Mouse (Mus musculus) heart, postnatal 4 days (tissue): ENCODE measurements around the gene Mrps26. TPM values are rescaled to one million over a fixed set of nuclear protein-coding genes. Genes with fewer than 3 reads are reported as not detected.
"Not testable (repeated sequence)": the region's sequence is repeated elsewhere in the genome, so short reads cannot be mapped to it uniquely, and the experiment has no call there.

Experiments
- DNase-seq: peaks from one replicate; pipeline ENCODE4 v3.0.0; 2021
- microRNA-seq, 2 experiments: library from miRNA; unstranded; fragments of <30 nt; microRNA quantifications; one replicate each; pipeline ENCODE4 v1.2.0; 2021 to 2022
- total RNA-seq, 2 experiments: library from RNA; stranded (reverse); gene quantifications; 2 replicates each; pipeline ENCODE4 v1.2.3; 2021

The Mrps26 gene
- total RNA-seq, 2 experiments from 2014 or later, result 78.0 to 86.6 TPM

DNA sequence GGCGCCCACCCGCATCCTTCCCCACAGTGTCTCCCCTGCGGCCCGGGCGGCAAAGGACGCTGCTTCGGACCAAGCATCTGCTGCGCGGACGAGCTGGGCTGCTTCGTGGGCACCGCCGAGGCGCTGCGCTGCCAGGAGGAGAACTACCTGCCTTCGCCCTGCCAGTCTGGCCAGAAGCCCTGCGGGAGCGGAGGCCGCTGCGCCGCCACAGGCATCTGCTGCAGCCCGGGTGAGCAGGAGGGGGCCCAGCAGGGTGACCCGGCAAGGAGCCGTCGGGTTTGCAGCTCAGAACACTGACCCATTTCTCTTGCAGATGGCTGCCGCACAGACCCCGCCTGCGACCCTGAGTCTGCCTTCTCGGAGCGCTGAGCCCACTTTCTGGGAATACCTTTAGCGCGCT lies 13.0 kb downstream of the Mrps26 start:
- not testable (repeated sequence) for DNase-seq

DNA sequence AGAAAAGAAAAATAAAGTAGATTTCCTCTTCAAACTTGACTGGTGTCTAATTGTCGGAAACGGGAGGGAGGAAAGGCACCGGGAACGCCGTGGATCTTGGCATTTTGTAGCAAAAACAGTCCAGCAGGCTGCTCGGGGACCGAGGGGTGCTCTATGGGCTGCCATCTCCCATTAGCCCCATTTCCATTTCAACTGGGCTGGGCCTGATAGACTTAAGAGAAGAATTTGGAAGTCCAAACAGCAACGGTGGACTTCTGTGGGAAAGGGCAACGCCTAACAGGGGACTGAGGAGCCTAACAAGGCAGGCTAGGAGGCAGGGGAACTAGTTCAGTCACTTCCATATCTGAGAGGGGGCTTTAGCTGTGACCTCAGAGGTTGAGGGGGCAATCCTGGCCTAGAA lies 13.5 kb downstream of the Mrps26 start:
- DNase-seq, result no peak

DNA sequence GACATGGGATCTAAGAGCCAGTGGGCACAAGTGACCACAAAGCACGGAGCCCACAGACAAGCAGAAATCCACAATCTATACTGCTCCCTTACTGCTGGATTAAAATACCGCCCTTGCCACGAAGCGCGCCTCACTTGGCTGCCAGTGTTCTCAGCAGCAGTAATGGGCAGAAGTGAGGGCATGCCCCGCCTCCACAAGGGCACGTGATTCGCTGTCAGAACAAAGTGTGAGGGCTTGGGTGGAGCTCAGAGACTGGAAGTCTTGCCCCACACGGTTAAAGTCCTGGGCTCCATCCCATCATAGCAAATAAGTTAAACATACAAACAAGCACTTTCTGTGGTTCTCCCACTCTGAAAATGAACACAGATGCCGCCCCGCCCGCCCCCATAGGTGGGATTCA lies 14.1 kb downstream of the Mrps26 start:
- DNase-seq, result no peak

DNA sequence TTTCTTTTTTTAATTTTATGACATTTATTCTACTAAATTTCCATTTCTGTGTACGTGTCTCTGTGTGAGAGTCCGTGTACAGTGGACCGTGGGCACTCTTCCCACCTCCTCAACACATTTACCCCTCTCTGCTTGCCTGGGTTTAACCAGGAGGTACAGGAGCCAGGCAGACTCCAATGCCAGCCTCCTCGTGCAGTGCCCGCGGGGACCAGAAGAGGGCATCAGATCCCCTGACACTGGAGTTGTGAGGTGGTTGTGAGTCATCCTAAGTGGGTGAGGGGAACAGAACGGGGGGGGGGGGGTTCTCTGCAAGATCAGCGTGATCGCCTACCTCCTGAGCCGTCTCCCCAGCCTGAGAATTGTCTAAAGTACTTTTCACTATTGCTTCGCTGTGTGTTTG lies 14.6 kb downstream of the Mrps26 start:
- peak; percentile 69 for DNase-seq

DNA sequence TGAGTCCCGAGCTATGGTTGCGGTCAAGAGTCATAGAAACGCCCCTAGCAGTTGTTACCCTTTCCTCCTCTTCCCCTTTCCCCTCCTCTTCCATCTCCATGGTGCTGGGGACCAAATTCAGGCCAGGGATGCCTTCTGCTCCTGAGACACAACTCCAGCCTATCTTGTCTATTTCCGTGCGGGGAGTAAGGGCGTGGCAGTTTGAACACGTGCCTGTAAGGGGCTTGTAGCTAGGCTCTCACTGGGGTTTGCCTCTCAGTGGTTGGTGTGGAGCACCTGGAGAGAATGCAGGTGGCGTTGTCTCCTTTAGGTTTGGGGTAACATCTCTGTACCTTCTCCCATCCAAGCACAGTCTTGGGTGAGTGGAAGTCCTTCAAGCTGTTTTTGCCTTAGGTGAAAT lies 16.2 kb downstream of the Mrps26 start:
- no peak for DNase-seq

DNA sequence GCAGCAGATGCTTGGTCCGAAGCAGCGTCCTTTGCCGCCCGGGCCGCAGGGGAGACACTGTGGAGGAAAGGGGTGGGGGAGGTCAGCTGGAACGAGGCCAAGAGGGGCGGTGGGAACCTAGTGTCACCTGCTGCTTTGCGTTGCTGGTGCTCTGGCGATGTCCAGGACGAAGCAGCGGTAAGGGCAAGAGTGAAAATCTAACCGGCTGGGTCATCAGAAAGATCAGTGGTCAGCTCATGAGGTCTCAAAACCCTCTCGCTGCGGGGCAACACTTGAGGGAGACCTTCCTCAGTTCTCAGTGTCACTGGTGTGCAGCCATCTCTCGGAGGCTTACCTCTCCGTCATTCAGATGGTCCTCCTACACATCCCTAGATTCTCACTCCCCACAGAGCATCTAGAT lies 17.7 kb downstream of the Mrps26 start:
- DNase-seq, result no peak

DNA sequence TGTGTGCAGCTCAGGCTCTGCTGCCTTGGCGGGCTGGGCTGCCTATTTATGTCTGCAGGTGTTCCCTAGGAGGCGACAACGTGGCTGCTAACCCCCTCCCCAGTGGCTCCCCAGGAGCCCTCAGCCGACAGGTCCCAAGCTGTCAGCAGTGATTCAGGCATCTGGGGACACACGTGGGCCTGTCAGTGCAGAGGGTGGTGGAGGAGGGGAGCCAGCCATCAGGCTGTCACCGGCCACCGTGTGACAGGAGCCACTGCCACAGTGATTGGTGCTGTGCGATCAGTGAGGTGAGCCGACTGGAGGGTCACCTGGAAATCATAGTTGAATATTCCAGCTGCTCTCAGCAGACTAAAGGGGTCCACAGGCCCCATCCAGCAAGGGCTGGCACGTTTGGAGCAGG lies 19.0 kb downstream of the Mrps26 start, which contains the start of gene Avp:
TSS of gene Avp (minus strand) at position 3 of the 400 bp plus-strand sequence.
- no peak for DNase-seq

DNA sequence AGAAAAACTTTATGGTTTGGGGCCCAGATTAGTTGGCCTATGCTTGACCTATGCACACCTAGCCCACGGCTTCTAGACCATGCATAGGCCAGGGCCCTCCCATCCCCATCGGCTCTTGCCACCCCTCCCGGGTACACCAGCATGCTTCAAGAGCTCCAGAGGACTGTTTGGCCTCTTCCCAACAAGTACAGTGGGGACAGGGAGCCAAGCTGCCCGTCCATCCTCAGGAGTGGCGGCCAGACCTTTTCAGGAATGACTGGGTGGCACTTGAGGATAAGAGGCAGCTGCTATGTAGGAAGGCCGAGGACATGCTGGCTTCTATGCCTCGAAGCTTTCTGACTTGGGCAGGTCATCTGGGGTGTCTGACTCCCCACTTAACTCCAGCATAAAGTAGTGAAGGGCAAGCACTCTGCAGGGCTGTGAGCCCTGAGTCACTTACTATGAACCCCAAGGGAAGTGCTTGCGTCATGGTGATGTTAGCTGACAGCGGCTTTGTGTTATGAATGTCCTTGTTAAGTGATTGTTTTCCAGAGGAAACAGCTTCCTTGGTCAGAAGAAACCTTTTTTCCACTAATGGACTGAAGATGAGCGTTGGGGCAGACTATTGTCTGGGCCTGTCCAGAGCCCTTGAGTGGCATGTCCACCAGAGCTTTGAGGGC lies 20.5 kb downstream of the Mrps26 start:
- no peak for DNase-seq

DNA sequence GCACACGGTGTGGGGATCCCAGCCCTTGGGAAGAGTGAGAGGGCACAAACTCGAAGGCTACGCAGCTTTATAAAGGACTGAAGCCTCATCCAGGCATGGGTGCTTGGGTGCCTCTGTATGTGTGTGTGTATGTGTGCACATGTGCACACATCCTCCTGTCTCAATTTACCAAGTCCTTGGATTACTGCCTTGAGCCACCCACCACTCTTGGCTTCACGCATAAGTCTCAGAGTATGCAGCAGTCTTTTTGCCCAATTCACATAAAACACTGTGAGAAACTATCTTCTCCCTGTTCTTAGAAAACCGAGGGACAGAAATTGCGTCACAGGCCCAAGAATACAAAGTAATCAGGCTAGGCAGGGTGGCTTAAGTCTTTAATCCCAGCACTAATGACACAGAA lies 22.5 kb downstream of the Mrps26 start:
- DNase-seq, result no peak

DNA sequence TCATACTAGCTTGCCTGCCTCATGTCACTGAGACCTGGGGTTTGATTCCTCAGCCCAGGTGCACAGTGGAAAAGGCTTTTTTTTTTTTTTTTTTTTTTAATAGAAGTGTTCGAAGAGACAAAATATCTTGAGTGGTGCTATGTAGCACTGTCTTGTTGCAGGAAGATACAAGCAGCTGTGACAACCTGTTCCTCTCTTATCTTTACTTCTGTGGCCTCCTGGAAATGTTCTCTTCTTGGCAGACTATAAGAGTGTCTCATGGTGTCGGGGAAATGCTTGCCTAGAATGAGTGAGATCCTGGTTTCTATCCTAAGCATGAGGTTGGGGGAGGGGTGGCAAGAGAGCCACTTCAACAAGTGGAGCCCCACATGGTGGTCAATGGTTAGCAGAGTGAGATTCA lies 24.8 kb downstream of the Mrps26 start:
- DNase-seq, result no peak

DNA sequence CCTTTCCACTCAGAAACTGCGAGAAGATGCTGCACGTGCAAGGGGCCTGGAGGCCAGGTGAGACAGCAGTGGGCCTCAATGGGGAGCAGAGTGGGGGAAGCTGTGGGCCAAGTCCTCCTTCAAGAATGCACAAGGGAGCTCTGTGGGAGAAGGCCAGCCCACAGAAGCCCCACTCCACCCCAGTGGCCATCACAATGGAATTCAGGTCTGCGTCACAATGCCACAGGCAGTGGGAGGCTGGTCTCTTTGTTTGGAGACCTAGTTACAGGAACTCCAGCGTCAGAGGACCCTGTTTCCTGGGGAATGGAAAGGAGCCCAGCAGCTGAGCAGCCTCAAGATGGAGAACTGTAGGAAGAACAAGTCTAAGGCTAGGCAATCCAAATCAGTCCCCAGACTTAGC lies 25.6 kb downstream of the Mrps26 start:
- DNase-seq, result no peak

DNA sequence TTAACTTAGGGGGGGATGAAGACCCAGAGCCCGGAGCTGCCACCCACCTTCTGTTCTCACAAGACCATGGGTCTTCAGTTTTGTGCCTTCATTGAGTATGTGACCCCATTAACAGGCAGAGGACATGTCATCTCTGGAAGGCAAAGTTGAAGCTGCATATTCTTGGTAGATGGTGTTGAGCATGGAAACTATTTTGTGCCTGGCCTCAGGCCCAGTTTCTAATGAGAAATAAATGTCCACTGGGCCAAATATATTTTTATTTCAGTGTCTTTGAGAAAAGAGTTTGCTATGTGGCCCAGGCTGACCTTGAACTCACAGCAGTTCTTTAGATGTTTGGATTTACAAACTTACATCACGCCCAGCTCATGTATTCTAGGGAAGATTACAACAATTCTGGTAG lies 26.2 kb downstream of the Mrps26 start:
- DNase-seq, result peak; percentile 29

DNA sequence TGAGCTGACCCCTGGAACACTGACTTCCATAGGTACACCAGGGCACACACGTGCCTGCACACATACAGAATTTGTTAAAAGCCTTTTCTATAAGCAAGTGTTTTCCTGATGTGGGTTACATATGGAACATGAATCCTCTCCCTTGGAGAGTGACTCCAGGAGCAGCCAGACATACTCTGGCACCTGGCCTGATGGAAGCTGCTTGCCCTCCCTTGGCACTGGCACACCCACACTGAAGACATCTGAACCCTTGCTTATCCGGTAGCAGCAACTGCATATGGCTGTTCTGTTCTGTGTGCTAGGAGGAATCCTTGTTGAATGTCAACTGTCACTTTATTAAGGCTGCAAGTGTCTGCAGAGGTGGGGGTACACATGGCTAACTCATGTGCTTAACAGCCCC lies 27.5 kb downstream of the Mrps26 start:
- DNase-seq, result no peak

DNA sequence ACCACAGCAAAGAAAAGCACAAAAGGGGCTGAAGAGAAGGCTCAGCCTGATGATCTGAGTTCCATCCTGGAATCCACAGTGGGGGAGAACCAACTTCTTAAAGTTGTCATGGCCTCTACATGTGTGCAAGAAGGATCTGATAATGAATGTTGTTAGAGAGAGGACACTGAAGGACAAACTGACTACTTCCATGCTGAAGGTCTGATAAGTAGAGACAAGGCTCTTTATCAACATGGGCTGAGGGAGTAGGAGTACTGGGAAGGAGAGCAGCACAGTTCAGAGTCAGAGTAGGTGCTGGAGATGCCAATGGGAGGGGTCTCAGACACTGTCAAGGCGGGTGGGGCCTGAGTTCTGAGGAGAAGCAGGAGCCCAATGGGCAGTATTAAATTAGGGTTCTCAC lies 32.1 kb downstream of the Mrps26 start:
- DNase-seq, result no peak

DNA sequence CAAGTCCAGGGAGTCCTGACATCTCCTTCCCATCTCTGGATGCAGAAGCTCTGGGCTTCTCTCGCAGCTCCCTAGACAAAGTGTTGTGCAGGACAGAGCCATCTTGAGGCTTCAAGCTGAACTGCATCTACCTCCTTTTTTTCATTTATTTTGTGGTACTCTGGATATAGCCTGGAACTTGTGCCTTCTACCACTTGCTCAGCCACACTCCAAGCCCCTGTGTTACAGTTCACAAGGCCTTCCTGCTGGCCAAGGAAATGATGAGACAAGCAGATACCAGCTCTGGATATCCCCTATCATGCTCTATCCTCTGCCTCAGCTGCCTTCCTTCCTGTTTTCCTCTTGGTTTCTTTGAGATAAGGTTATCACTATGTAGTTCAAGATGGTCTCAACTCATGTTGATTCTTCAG lies 34.1 kb downstream of the Mrps26 start:
- peak; percentile 49 for DNase-seq

DNA sequence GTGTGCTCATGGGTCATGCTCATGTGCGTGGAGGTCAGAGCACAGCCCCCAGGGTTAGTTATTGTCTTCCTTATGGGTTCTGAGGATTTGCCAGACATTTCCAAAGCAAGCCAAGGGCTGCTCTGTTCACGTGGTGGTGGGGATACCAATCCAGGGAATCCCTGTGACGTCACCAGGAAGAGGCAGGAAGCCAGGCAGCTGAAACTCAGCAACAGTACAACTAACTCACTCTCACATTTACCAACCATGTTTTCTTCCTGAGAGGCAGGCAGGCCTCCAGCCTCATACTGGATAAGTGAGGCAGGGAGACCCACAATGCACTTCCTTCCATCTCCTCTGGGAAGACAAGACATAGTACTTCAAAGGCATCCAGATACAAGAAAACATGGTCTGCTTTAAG lies 34.9 kb downstream of the Mrps26 start:
- peak; percentile 33 for DNase-seq

DNA sequence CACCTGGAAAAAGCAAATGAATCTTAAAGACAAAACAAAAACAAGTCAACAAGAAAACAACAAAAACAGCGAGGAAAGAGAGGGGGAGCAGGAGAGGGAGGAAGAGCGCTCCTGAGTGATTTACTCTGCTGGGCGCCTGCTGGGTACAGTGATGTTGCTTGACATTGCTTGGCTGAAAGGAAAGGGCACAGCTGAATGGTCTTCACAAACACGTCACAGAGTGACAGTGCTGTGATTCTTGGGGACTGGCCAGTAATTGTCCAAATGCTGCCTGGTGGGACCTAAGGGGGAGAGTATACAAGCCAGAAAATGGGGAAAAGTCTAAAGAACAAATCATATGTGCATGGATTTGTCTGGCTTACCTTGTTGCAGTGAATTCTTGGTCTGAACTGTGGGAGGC lies 38.7 kb downstream of the Mrps26 start:
- DNase-seq, result no peak

DNA sequence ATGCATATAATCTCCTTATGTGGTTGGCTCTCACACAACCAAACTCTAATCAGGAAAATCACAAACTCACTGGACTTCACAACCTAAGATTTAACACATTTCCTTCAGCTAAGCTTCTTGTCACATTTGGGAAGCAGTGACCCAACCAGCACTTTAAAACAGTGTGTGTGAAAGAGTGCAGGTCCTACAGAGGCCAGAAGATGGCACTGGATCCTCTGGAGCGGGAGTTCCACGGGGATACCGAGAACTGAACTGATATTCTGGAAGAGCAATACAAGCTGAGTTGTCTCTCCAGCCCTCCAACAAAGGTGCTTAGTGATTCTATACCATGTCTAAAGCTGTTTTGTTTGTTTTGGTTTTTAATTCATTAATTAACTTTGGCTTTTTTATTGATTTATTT lies 49.5 kb downstream of the Mrps26 start:
- peak; percentile 26 for DNase-seq

Small RNAs within 50 kb of the gene (microRNA-seq; reads per million reads assigned to microRNA genes)
- 0 reads per million in 2 experiments for gene Gm23876

Other genes starting within 250 kb of the Mrps26 start
- gene Cpxm1, start 166.2 kb upstream of the Mrps26 start, total RNA-seq, result 10 to 100 TPM in 1 of 2 experiments, 1 to 10 TPM in 1; 9.6 to 10.9 TPM
- not detected for gene Gm28372, start 158.5 kb upstream of the Mrps26 start, total RNA-seq
- not detected for gene 1700020A23Rik, start 158.5 kb upstream of the Mrps26 start, total RNA-seq
- not detected for gene Tmem239, start 157.3 kb upstream of the Mrps26 start, total RNA-seq
- gene Vps16, start 139.4 kb upstream of the Mrps26 start, total RNA-seq, result 10 to 100 TPM; 39.0 to 45.3 TPM
- gene Pced1a, start 139.0 kb upstream of the Mrps26 start, total RNA-seq, result 1 to 10 TPM; 5.6 to 6.2 TPM
- gene Ptpra, start 113.5 kb upstream of the Mrps26 start, total RNA-seq, result 10 to 100 TPM; 78.9 to 86.4 TPM
- not detected for gene Oxt, start 12.4 kb downstream of the Mrps26 start, total RNA-seq
- 1 to 10 TPM in 1 of 2 experiments, under 1 TPM in 1; 0.83 to 1.5 TPM for gene Avp, start 18.8 kb downstream of the Mrps26 start, total RNA-seq
- 1 to 10 TPM; 8.1 to 9.2 TPM for gene Fastkd5, start 66.3 kb downstream of the Mrps26 start, total RNA-seq
- gene Ubox5, start 66.3 kb downstream of the Mrps26 start, total RNA-seq, result 1 to 10 TPM; 5.5 TPM
- 1 to 10 TPM; 4.3 to 5.0 TPM for gene Lzts3, start 79.1 kb downstream of the Mrps26 start, total RNA-seq
- 10 to 100 TPM; 57.7 to 58.9 TPM for gene Ddrgk1, start 100.9 kb downstream of the Mrps26 start, total RNA-seq
- 10 to 100 TPM; 32.7 to 35.2 TPM for gene Itpa, start 103.9 kb downstream of the Mrps26 start, total RNA-seq
- gene Slc4a11, start 133.8 kb downstream of the Mrps26 start, total RNA-seq, result under 1 TPM; 0.12 to 0.16 TPM